Mouse (Mus musculus) neural tube, embryonic 13.5 days (tissue): ENCODE measurements around the gene Cfap97d2. TPM values are rescaled to one million over a fixed set of nuclear protein-coding genes. Genes with fewer than 3 reads are reported as not detected.

ENCODE experiments used
- ATAC-seq: fragments of 200-750 bp; cut with Nextera tagmentation; 2 replicates; pipeline ENCODE4 v1.8.0; 2017; ENCODE audit warnings: low read depth, mild to moderate bottlenecking, moderate TSS enrichment, moderate library complexity
- H3K27ac ChIP-seq: fragments of 300-500 bp; sonication (generic); replicated peaks from 2 replicates; pipeline ENCODE4 v1.5.1; 2015; ENCODE audit warnings: moderate library complexity, mild to moderate bottlenecking, inconsistent platforms
- H3K27me3 ChIP-seq: fragments of 300-500 bp; sonication (generic); 2 replicates; pipeline ENCODE4 v1.6.1; 2015; ENCODE audit warnings: mild to moderate bottlenecking, inconsistent platforms
- H3K36me3 ChIP-seq: fragments of 300-500 bp; sonication (generic); 2 replicates; pipeline ENCODE4 v1.6.1; 2015; ENCODE audit warnings: mild to moderate bottlenecking, inconsistent platforms
- H3K4me1 ChIP-seq: fragments of 300-500 bp; sonication (generic); replicated peaks from 2 replicates; pipeline ENCODE4 v1.6.1; 2015; ENCODE audit warnings: inconsistent platforms
- H3K4me2 ChIP-seq: fragments of 300-500 bp; sonication (generic); 2 replicates; pipeline ENCODE4 v1.6.1; 2015; ENCODE audit warnings: inconsistent platforms, mild to moderate bottlenecking, moderate library complexity
- H3K4me3 ChIP-seq: fragments of 300-500 bp; sonication (generic); 2 replicates; pipeline ENCODE4 v1.5.1; 2015; ENCODE audit warnings: mild to moderate bottlenecking, inconsistent platforms
- H3K9ac ChIP-seq: fragments of 300-500 bp; sonication (generic); 2 replicates; pipeline ENCODE4 v1.6.1; 2015; ENCODE audit warnings: moderate library complexity, mild to moderate bottlenecking, inconsistent platforms
- H3K9me3 ChIP-seq: fragments of 300-500 bp; sonication (generic); 2 replicates; pipeline ENCODE4 v1.6.1; 2016; ENCODE audit warnings: inconsistent platforms
- WGBS: fragments of 180-500 bp; shearing (Covaris S2); methylation state at CpG from one replicate; pipeline ENCODE4 v1.1.7; 2015; 5-methylcytosine and 5-hydroxymethylcytosine counted together
- polyA plus RNA-seq: library from polyadenylated mRNA; unstranded; fragments of >200 nt; fragmentation: Nextera tagmentation; extraction: Ambion mirVana; gene quantifications from 2 replicates; pipeline ENCODE4 v1.2.1, GENCODE M21; 2015

Cfap97d2 gene
- polyA plus RNA-seq = 1.3 and 1.8 TPM in 2 replicates

GRCm38 (mm10) chr8:13705668-13706067 is at the start of gene Cfap97d2:
TSS of gene Cfap97d2 (plus strand) at chr8:13705889.
- WGBS = 2% methylated on average over 5 of the region's 5 CpGs
- Histone ChIP-seq H3K27me3 (no peaks in the 10 kb centered on the region), H3K4me2 (peak within 1 kb of the TSS; percentile 52), H3K27ac (peak within 1 kb of the TSS; percentile 86), H3K36me3 (no peaks in the 10 kb centered on the region), H3K9me3 (no peaks in the 10 kb centered on the region), H3K9ac (peak within 1 kb of the TSS; percentile 65), H3K4me3 (peak within 1 kb of the TSS; percentile 21), H3K4me1 (peaks cover 13% of the 10 kb centered on the region)
- ATAC-seq = peak; percentile 99

- 70% methylated on average over 12 of the region's 12 CpGs for WGBS
- Histone ChIP-seq H3K9ac (no peak overlapping the region), H3K4me3 (no peak overlapping the region), H3K9me3 (no peaks in the 10 kb centered on the region), H3K27ac (peak overlapping the region; percentile 54), H3K4me2 (no peak overlapping the region), H3K27me3 (no peaks in the 10 kb centered on the region), H3K4me1 (peaks cover 16% of the 10 kb centered on the region), H3K36me3 (no peaks in the 10 kb centered on the region)
- no peak for ATAC-seq
Observed at GRCm38 (mm10) chr8:13657479-13657878, 48.2 kb upstream of the Cfap97d2 start.

- H3K36me3 ChIP-seq = no peaks in the 10 kb centered on the region
- peaks cover 16% of the 10 kb centered on the region for H3K4me1 ChIP-seq
- H3K4me3 ChIP-seq = no peak overlapping the region
- H3K9me3 ChIP-seq = no peaks in the 10 kb centered on the region
- H3K9ac ChIP-seq = no peak overlapping the region
- no peaks in the 10 kb centered on the region for H3K27me3 ChIP-seq
- H3K4me2 ChIP-seq = no peak overlapping the region
- no peak overlapping the region for H3K27ac ChIP-seq
- ATAC-seq = no peak
- WGBS = 89% methylated on average over 13 of the region's 13 CpGs
Observed at GRCm38 (mm10) chr8:13660323-13660722, 45.4 kb upstream of the Cfap97d2 start.

- Histone ChIP-seq H3K36me3 (no peaks in the 10 kb centered on the region; the same call in 1 of the 2 replicates), H3K9ac (no peak overlapping the region), H3K4me2 (no peak overlapping the region), H3K4me3 (no peak overlapping the region), H3K4me1 (peaks cover 20% of the 10 kb centered on the region; the same call in 1 of the 2 replicates), H3K9me3 (no peaks in the 10 kb centered on the region), H3K27ac (no peak overlapping the region), H3K27me3 (no peaks in the 10 kb centered on the region)
- ATAC-seq = no peak
- WGBS = 90% methylated on average over 6 of the region's 6 CpGs
Observed at GRCm38 (mm10) chr8:13664711-13665210, 40.9 kb upstream of the Cfap97d2 start.

GRCm38 (mm10) chr8:13665538-13665937 is 40.2 kb upstream of the Cfap97d2 start:
- no peak for ATAC-seq
- no peak overlapping the region for H3K9ac ChIP-seq

GRCm38 (mm10) chr8:13665944-13666343 is 39.7 kb upstream of the Cfap97d2 start:
- H3K9ac ChIP-seq = no peak overlapping the region
- no peak overlapping the region for H3K27ac ChIP-seq
- no peak overlapping the region for H3K4me3 ChIP-seq
- H3K9me3 ChIP-seq = no peaks in the 10 kb centered on the region
- ATAC-seq = no peak
- H3K4me1 ChIP-seq = peaks cover 30% of the 10 kb centered on the region; the same call in 1 of the 2 replicates
- 91% methylated on average over 8 of the region's 8 CpGs for WGBS
- H3K27me3 ChIP-seq = no peaks in the 10 kb centered on the region
- H3K36me3 ChIP-seq = no peaks in the 10 kb centered on the region; the same call in 1 of the 2 replicates
- no peak overlapping the region for H3K4me2 ChIP-seq

More at GRCm38 (mm10) chr8:13665538-13665937, 40.2 kb upstream of the Cfap97d2 start:
- Histone ChIP-seq H3K9me3 (no peaks in the 10 kb centered on the region), H3K4me3 (no peak overlapping the region), H3K27me3 (no peaks in the 10 kb centered on the region), H3K36me3 (no peaks in the 10 kb centered on the region; the same call in 1 of the 2 replicates), H3K27ac (no peak overlapping the region), H3K4me1 (peaks cover 27% of the 10 kb centered on the region; the same call in 1 of the 2 replicates), H3K4me2 (no peak overlapping the region)
- WGBS = 83% methylated on average over 4 of the region's 4 CpGs

GRCm38 (mm10) chr8:13667917-13668316 is 37.8 kb upstream of the Cfap97d2 start:
- H3K9ac ChIP-seq = no peak overlapping the region
- WGBS = 79% methylated on average over 4 of the region's 4 CpGs
- H3K9me3 ChIP-seq = no peaks in the 10 kb centered on the region
- ATAC-seq = no peak
- no peak overlapping the region for H3K4me3 ChIP-seq
- H3K4me2 ChIP-seq = no peak overlapping the region
- H3K27ac ChIP-seq = no peak overlapping the region; the same call in 1 of the 2 replicates
- no peaks in the 10 kb centered on the region for H3K27me3 ChIP-seq
- no peaks in the 10 kb centered on the region; the same call in 1 of the 2 replicates for H3K36me3 ChIP-seq
- peaks cover 32% of the 10 kb centered on the region; the same call in 1 of the 2 replicates for H3K4me1 ChIP-seq

GRCm38 (mm10) chr8:13668367-13668766 is 37.3 kb upstream of the Cfap97d2 start:
- ATAC-seq = 0 out of 2 replicates have a peak, but pooled peaks have one; percentile 48
- Histone ChIP-seq H3K27ac (peak overlapping the region; percentile 61), H3K36me3 (no peaks in the 10 kb centered on the region; the same call in 1 of the 2 replicates), H3K4me1 (peaks cover 37% of the 10 kb centered on the region), H3K4me3 (no peak overlapping the region), H3K4me2 (no peak overlapping the region), H3K9ac (no peak overlapping the region), H3K27me3 (no peaks in the 10 kb centered on the region), H3K9me3 (no peaks in the 10 kb centered on the region)
- 56% methylated on average over 10 of the region's 10 CpGs for WGBS

GRCm38 (mm10) chr8:13670011-13670471 is 35.6 kb upstream of the Cfap97d2 start:
- ATAC-seq = no peak
- Histone ChIP-seq H3K4me3 (no peak overlapping the region), H3K27me3 (no peaks in the 10 kb centered on the region), H3K4me2 (no peak overlapping the region), H3K9ac (no peak overlapping the region), H3K9me3 (no peaks in the 10 kb centered on the region), H3K27ac (peak overlapping the region; percentile 42), H3K36me3 (no peaks in the 10 kb centered on the region; the same call in 1 of the 2 replicates), H3K4me1 (peaks cover 53% of the 10 kb centered on the region)
- WGBS = 88% methylated on average over 17 of the region's 17 CpGs

GRCm38 (mm10) chr8:13671246-13672003 is 34.3 kb upstream of the Cfap97d2 start:
- H3K36me3 ChIP-seq = no peaks in the 10 kb centered on the region; the same call in 1 of the 2 replicates
- H3K27me3 ChIP-seq = no peaks in the 10 kb centered on the region
- no peak overlapping the region for H3K4me2 ChIP-seq
- 90% methylated on average over 10 of the region's 10 CpGs for WGBS
- no peaks in the 10 kb centered on the region for H3K9me3 ChIP-seq
- H3K4me3 ChIP-seq = no peak overlapping the region
- no peak overlapping the region for H3K9ac ChIP-seq
- H3K4me1 ChIP-seq = peaks cover 65% of the 10 kb centered on the region
- no peak overlapping the region for H3K27ac ChIP-seq
- no peak for ATAC-seq

GRCm38 (mm10) chr8:13673215-13673614 is 32.5 kb upstream of the Cfap97d2 start:
- Histone ChIP-seq H3K9me3 (no peaks in the 10 kb centered on the region), H3K27me3 (no peaks in the 10 kb centered on the region), H3K27ac (peak overlapping the region; percentile 77; the same call in 1 of the 2 replicates), H3K36me3 (no peaks in the 10 kb centered on the region), H3K9ac (peak overlapping the region; percentile 46; the same call in 1 of the 2 replicates), H3K4me3 (no peak overlapping the region), H3K4me1 (peaks cover 65% of the 10 kb centered on the region), H3K4me2 (peak overlapping the region; percentile 63; the same call in 1 of the 2 replicates)
- 66% methylated on average over 4 of the region's 4 CpGs for WGBS
- ATAC-seq = no peak
